ENCODE assay signal across 24 mouse cellular contexts in genomic region chr10:14685663-14686062, GRCm38 (mm10). TPM values are rescaled to one million over a fixed set of nuclear protein-coding genes. Genes with fewer than 3 reads are reported as not detected.
DNase-seq lines count a peak whose midpoint lies in the region; ATAC-seq and TF ChIP-seq lines count a peak whose summit lies in the region.
"Had no signal": no experiment of that assay in that cellular context is flagged by ENCODE, and none has a peak within 500 bp of the region (broad histone marks: within the 10 kb centered on the region; RNA-seq: fewer than 3 reads in every experiment).

No protein-coding gene starts in this region.

- in situ Hi-C loops in ES-E14 (cut with MboI; ENCODE audit: low sequenced_read_pairs in 2 of 2, unreplicated experiment in 2 of 2) = no loop called here

- H3K79me2 ChIP-seq in heart, adult 2 months (replicated peaks; ENCODE audit: control insufficient read depth, insufficient read depth, low read length) = 0 out of 2 replicates have a peak, but pooled peaks cover 1% of the 10 kb centered on the region

- H3K27ac ChIP-seq in heart, adult 2 months = no peak overlapping the region
- no peak overlapping the region for H3K27ac ChIP-seq in lung, embryonic 14.5 days (ENCODE audit: low read depth)
- no peak overlapping the region for H3K27ac ChIP-seq in ES-E14 (ENCODE audit: insufficient read depth, low read depth, low read length, poor library complexity, severe bottlenecking)
- H3K27ac ChIP-seq in midbrain, embryonic 13.5 days = no peak overlapping the region
- H3K27ac ChIP-seq: hindbrain, embryonic 12.5 days had no signal

- DNase-seq in heart, adult 2 months = no peak
- DNase-seq in heart, postnatal 4 days = no peak
- DNase-seq in lung, embryonic 14.5 days = no peak
- DNase-seq in lung, postnatal 4 days = no peak
- DNase-seq in ES-E14 (ENCODE audit: low read depth, low spot score) = no peak
- peak; percentile 10 for DNase-seq in naive thymus-derived CD4-positive, alpha-beta T cell, adult 2 months (ENCODE audit: low read depth)
- no peak for DNase-seq in layer of hippocampus, postnatal 14 days (ENCODE audit: low spot score in 2 of 2)
- DNase-seq: adrenal gland, postnatal 25 days; cerebellum, adult 2 months; gastrocnemius, postnatal 14 days; kidney, adult 11 months; kidney, postnatal 25 days; left cerebral cortex, postnatal 4 days; lung, postnatal 10 days; right cerebral cortex, postnatal 25 days had no signal

- no peaks in the 10 kb centered on the region for H3K27me3 ChIP-seq in heart, adult 2 months (ENCODE audit: control insufficient read depth, insufficient read depth, low read length)
- H3K27me3 ChIP-seq in lung, embryonic 14.5 days (ENCODE audit: insufficient read depth, low read length) = no peaks in the 10 kb centered on the region
- no peaks in the 10 kb centered on the region for H3K27me3 ChIP-seq in midbrain, embryonic 13.5 days
- H3K27me3 ChIP-seq: hindbrain, embryonic 12.5 days had no signal

- H3K4me3 ChIP-seq in heart, adult 2 months = no peak overlapping the region
- no peak overlapping the region for H3K4me3 ChIP-seq in lung, embryonic 14.5 days (ENCODE audit: low read depth, low read length)
- H3K4me3 ChIP-seq in ES-E14 (ENCODE audit: insufficient read depth in 1 of 2, low read depth in 1 of 2, low read length in 2 of 2, poor library complexity in 1 of 2, severe bottlenecking in 1 of 2) = no peak overlapping the region
- no peak overlapping the region for H3K4me3 ChIP-seq in midbrain, embryonic 13.5 days (replicated peaks)
- H3K4me3 ChIP-seq: hindbrain, embryonic 12.5 days had no signal

- WGBS in heart, adult 2 months = 96% methylated on average over 1 of the region's 1 CpGs
- WGBS in lung, embryonic 14.5 days = 97% methylated on average over 1 of the region's 1 CpGs
- 98% methylated on average over 1 of the region's 1 CpGs for WGBS in midbrain, embryonic 13.5 days

- no peak overlapping the region for H3K9ac ChIP-seq in heart, adult 2 months (ENCODE audit: low read depth, low read length)
- H3K9ac ChIP-seq in lung, embryonic 14.5 days = no peak overlapping the region
- no peak overlapping the region for H3K9ac ChIP-seq in ES-E14 (ENCODE audit: insufficient read depth, low read depth, low read length, poor library complexity, severe bottlenecking)
- H3K9ac ChIP-seq in midbrain, embryonic 13.5 days (replicated peaks) = no peak overlapping the region
- H3K9ac ChIP-seq: hindbrain, embryonic 12.5 days had no signal

- intact Hi-C loops in heart, adult 2 months (cut with DNase I) = no loop called here

- peak; percentile 31 for TF ChIP-seq CTCF in heart, adult 2 months (IDR thresholded peaks at IDR 0.05)
- TF ChIP-seq CTCF in lung, embryonic 14.5 days (IDR thresholded peaks at IDR 0.05; ENCODE audit: low read depth) = peak; percentile 39

- no peak for TF ChIP-seq EP300 in heart, adult 2 months (IDR thresholded peaks at IDR 0.05; ENCODE audit: insufficient read depth, low read depth, low read length)

- no peak overlapping the region for H3K4me2 ChIP-seq in lung, embryonic 14.5 days
- H3K4me2 ChIP-seq in midbrain, embryonic 13.5 days (replicated peaks) = no peak overlapping the region
- H3K4me2 ChIP-seq: hindbrain, embryonic 12.5 days had no signal

- TF ChIP-seq POLR2A in heart, adult 2 months (IDR thresholded peaks at IDR 0.05; ENCODE audit: insufficient read depth, low read depth, low read length) = no peak

- ATAC-seq in lung, embryonic 14.5 days (ENCODE audit: insufficient read depth) = no peak
- no peak for ATAC-seq in midbrain, embryonic 13.5 days
- ATAC-seq: forebrain, embryonic 16.5 days had no signal

- H3K36me3 ChIP-seq in heart, adult 2 months (ENCODE audit: control insufficient read depth, insufficient read depth, low read length) = no peaks in the 10 kb centered on the region; the same call in 1 of the 2 replicates
- peaks cover 13% of the 10 kb centered on the region; the same call in 1 of the 2 replicates for H3K36me3 ChIP-seq in lung, embryonic 14.5 days (ENCODE audit: insufficient read depth)
- no peaks in the 10 kb centered on the region for H3K36me3 ChIP-seq in ES-E14 (ENCODE audit: control insufficient read depth, insufficient read depth, low read length, poor library complexity, severe bottlenecking)
- peaks cover 21% of the 10 kb centered on the region for H3K36me3 ChIP-seq in midbrain, embryonic 13.5 days

- peaks cover 3% of the 10 kb centered on the region for H3K4me1 ChIP-seq in heart, adult 2 months (ENCODE audit: control insufficient read depth, insufficient read depth, low read length)
- H3K4me1 ChIP-seq in lung, embryonic 14.5 days (ENCODE audit: insufficient read depth) = no peaks in the 10 kb centered on the region
- H3K4me1 ChIP-seq in ES-E14 (ENCODE audit: control insufficient read depth in 2 of 2, insufficient read depth in 2 of 2, low read length in 2 of 2, poor library complexity in 1 of 2) = no peaks in the 10 kb centered on the region
- H3K4me1 ChIP-seq in midbrain, embryonic 13.5 days (replicated peaks) = peaks cover 6% of the 10 kb centered on the region
- H3K4me1 ChIP-seq: hindbrain, embryonic 12.5 days had no signal

- H3K9me3 ChIP-seq in lung, embryonic 14.5 days (ENCODE audit: low read depth, low read length) = peaks cover 3% of the 10 kb centered on the region; the same call in 1 of the 2 replicates
- no peaks in the 10 kb centered on the region for H3K9me3 ChIP-seq in ES-E14 (ENCODE audit: control insufficient read depth, insufficient read depth, low read depth, low read length)
- no peaks in the 10 kb centered on the region for H3K9me3 ChIP-seq in midbrain, embryonic 13.5 days
- H3K9me3 ChIP-seq: hindbrain, embryonic 12.5 days had no signal

TF ChIP-seq in ES-E14, 5 proteins besides CTCF, POLR2A, EP300 and RAD21:
- TF ChIP-seq ZC3H11A (IDR thresholded peaks at IDR 0.05; ENCODE audit: borderline replicate concordance, low read depth, low read length) = peak; percentile 50; the same call in 1 of the 2 replicates
- TF ChIP-seq ZNF384 (IDR thresholded peaks at IDR 0.05; ENCODE audit: low read depth, low read length) = no peak

RNA-seq across cellular contexts. Expression of gene Vta1, which starts 19.7 kb away (rescaled TPM):
- 10 to 100 TPM; 29.6 to 33.7 TPM for total RNA-seq in heart, adult 2 months (2021)
- polyA plus RNA-seq in heart, adult 2 months (2012; rRNA removed) = 42.2 and 51.9 TPM in 2 replicates
- 10 to 100 TPM; 45.4 to 47.6 TPM for total RNA-seq in heart, postnatal 4 days (2021)
- 111 and 117 TPM in 2 replicates for polyA plus RNA-seq in lung, embryonic 14.5 days (2014; fragmentation: Nextera tagmentation; extraction: Ambion mirVana)
- total RNA-seq in ES-E14 (2012; rRNA removed) = 26.4 and 45.2 TPM in 2 replicates
- 204 and 228 TPM in 2 replicates for polyA plus RNA-seq in midbrain, embryonic 13.5 days (2015; fragmentation: Nextera tagmentation; extraction: Ambion mirVana)
- total RNA-seq in layer of hippocampus, postnatal 14 days (2021) = 10 to 100 TPM; 66.8 to 70.1 TPM

RNA-seq across cellular contexts. Expression of gene Nmbr, which starts 19.7 kb away (rescaled TPM):
- total RNA-seq in heart, adult 2 months (2021) = under 1 TPM in 1 of 2 experiments, not detected in 1; 0.30 TPM
- 0.44 and 0.55 TPM in 2 replicates for polyA plus RNA-seq in heart, adult 2 months (2012; rRNA removed)
- under 1 TPM in 1 of 2 experiments, not detected in 1; 0.41 TPM for total RNA-seq in heart, postnatal 4 days (2021)
- polyA plus RNA-seq in lung, embryonic 14.5 days (2014; fragmentation: Nextera tagmentation; extraction: Ambion mirVana) = 0.42 and 0.57 TPM in 2 replicates
- total RNA-seq in ES-E14 (2012; rRNA removed) = 0.27 and 0.53 TPM in 2 replicates
- polyA plus RNA-seq in midbrain, embryonic 13.5 days (2015; fragmentation: Nextera tagmentation; extraction: Ambion mirVana) = 0.67 and 0.98 TPM in 2 replicates
- total RNA-seq in layer of hippocampus, postnatal 14 days (2021) = 1 to 10 TPM; 3.8 TPM
- total RNA-seq: adrenal gland, postnatal 25 days; gastrocnemius, postnatal 14 days; megakaryocyte-erythroid progenitor cell, adult 5-6 weeks had no signal
- polyA plus RNA-seq: liver, adult 2 months had no signal

RNA-seq across cellular contexts. Expression of gene Gje1, which starts 32.4 kb away (rescaled TPM):
- not detected for total RNA-seq in heart, adult 2 months (2021)
- polyA plus RNA-seq in heart, adult 2 months (2012; rRNA removed) = not detected in 2 replicates
- total RNA-seq in heart, postnatal 4 days (2021) = not detected
- not detected in 2 replicates for polyA plus RNA-seq in lung, embryonic 14.5 days (2014; fragmentation: Nextera tagmentation; extraction: Ambion mirVana)
- total RNA-seq in ES-E14 (2012; rRNA removed) = not detected in 2 replicates
- not detected in 2 replicates for polyA plus RNA-seq in midbrain, embryonic 13.5 days (2015; fragmentation: Nextera tagmentation; extraction: Ambion mirVana)
- total RNA-seq in layer of hippocampus, postnatal 14 days (2021) = not detected
- total RNA-seq: adrenal gland, postnatal 25 days; gastrocnemius, postnatal 14 days; heart, adult 8-10 months; layer of hippocampus, postnatal 25 days; left cerebral cortex, postnatal 4 days; liver, adult 2 months; megakaryocyte-erythroid progenitor cell, adult 5-6 weeks had no signal
- polyA plus RNA-seq: cerebellum, adult 2 months; forebrain, embryonic 16.5 days; heart, postnatal 0 days; hindbrain, embryonic 12.5 days; liver, adult 2 months; neural tube, embryonic 14.5 days had no signal
